Mouse (Mus musculus) natural killer cell, adult 2 months (primary cell): ENCODE measurements around the gene Med12l.
"Not testable (repeated sequence)": the region's sequence is repeated elsewhere in the genome, so short reads cannot be mapped to it uniquely, and the experiment has no call there.

Experiments
- DNase-seq, 2 experiments: peaks; one replicate each; pipeline ENCODE4 v3.0.0; 2022; ENCODE audit warnings: low spot score in 2 of 2

The Med12l gene

GRCm38 (mm10) chr3:59101218-59101986 is 95.8 kb downstream of the Med12l start, which contains the start of gene Gpr171:
Gpr171 (minus strand) TSS chr3:59101821.
- peak; percentile 65 to 66 for DNase-seq

DNA sequence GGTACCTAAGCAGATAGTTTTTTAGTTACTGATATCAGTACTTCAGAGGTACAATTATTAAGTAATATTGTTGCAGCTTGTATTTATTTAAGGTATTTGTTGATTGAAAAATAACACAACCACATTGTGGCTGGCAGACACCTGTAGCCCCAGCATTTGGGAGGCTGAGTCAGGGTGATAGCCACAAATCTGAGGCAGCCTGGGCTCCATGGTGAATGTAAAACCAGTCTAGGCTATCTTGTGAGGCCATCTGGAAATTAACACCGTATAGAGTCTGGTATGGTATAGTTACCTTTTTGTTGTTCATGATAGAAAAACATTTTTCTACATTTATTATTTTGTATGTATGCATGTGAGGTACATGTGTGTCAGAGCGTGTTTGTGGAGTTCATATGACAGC is 96.5 kb downstream of the Med12l start:
- peak; percentile 25 to 35 for DNase-seq

GRCm38 (mm10) chr3:59104462-59104861 is 98.8 kb downstream of the Med12l start:
- no peak for DNase-seq

GRCm38 (mm10) chr3:59107439-59107838 is 101.8 kb downstream of the Med12l start:
- DNase-seq, result no peak

DNA sequence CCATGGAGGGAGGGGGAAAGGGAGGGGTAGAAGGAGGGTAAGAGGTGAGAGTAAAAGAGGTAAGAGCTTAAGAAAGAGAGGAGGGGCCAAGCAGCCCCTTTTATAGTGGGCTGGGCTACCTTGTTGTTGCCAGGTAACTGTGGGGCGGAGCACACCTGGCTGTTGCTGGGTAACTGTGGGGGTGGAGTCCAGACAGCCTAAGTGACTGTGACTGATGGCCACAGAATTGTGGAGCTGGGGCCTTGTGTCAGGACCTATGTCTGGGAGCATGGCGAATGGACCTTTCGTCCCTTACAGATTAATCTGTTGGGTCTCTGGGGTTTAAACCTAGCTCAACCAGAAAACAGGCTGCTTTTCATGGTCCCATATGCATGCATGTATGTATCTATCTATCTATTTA is 104.2 kb downstream of the Med12l start:
- not testable (repeated sequence) for DNase-seq

GRCm38 (mm10) chr3:59111944-59112343 is 106.3 kb downstream of the Med12l start:
- DNase-seq, result no peak

DNA sequence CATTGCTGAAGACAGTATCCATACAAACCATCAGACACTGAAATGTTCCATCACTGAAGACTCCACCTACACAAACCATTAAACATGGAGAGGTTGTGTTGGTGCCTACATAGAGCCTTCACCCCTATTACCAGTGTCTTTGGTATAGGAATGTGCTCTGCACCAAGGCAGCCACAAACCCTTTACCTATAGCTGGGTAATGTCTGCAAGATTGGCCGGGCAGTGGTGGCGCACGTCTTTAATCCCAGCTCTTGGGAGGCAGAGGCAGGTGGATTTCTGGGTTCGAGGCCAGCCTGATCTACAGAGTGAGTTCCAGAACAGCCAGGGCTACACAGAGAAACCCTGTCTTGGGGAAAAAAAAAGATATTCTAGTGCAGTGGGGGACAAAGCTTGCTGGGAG is 107.7 kb downstream of the Med12l start:
- DNase-seq, result not testable (repeated sequence)

DNA sequence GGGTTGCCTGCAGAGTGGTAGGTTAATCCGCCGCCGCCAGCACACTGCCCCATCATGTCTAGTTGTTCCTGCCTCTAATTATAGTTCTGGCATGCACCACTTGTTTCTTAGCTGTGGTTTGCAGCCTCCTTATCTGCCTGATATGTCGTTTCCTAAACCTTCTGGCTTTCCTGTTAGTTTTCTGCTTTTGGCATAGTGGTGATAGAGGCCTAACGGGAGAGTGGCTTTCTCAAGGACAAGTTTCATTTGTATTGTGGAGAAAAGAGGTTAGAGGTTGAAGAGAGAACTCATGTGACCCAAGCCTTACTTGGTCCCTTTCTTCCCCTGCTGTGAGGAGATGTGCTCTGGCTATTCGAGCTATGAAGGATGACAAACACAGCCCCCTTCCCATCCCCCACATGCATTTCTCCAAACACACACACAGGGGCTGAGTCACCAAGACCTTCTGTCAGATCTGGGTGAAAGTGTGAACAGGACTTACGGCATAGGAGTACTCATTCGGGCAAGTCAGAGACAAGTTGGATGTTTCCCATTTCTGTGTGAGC is 108.4 kb downstream of the Med12l start:
- peak; percentile 60 to 64 for DNase-seq

GRCm38 (mm10) chr3:59121067-59121730 is 115.6 kb downstream of the Med12l start:
- DNase-seq, result no peak

GRCm38 (mm10) chr3:59121780-59122449 is 116.3 kb downstream of the Med12l start:
- DNase-seq, result no peak

DNA sequence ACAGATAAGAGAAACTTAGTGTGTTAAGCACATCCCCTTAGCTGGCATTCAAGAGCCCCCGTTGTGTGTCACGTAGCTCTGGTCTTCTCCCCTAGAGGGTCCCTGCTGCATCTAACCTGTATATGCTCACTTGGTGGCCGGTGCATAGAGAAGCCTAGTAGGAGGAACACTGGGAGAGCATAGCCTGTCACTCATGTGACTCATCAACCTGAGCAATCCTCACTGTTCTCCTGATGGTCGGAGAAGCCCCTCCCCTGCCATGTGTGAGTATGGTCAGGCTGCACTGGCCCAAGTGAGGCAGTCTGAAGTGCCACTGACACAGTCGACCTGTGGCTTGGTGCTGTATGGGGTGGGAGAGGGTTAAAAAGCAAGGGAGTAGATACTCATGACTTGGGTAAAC is 119.4 kb downstream of the Med12l start:
- no peak for DNase-seq

DNA sequence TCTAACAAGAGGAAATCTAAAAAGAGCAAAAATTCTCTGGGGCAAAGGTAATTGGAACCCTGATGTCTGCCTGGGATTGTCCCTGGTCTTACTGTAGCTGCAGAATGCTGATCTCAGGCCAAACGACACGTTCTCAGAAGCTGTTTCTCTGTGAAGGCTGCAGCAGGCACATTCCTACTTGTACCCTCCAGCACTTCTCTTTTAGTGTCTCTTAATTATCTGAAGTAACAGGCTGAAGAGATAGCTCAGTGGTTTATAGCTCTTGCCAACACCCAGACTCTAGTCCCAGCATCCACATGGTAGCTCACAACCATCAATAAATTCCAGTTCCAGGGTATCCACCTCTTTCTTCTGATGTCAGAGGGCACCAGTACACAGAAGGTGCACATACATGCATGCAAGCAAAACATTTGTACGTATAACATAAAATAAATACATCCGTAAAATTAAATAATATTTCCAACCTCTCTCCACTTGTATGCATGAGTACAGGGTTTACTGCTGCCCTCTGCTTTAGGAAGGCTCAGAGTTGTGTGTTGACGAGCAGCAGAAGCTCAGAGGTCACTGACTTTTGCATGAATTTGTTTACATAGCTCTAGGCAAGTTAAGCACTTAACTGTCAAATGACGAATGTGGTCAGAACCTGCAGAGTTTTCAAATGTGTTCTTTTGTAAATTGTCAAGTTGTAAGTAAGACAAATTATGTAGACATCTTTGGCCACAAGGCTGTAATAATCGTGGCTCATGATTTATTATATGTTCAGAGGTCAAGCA is 120.3 kb downstream of the Med12l start:
- no peak for DNase-seq

DNA sequence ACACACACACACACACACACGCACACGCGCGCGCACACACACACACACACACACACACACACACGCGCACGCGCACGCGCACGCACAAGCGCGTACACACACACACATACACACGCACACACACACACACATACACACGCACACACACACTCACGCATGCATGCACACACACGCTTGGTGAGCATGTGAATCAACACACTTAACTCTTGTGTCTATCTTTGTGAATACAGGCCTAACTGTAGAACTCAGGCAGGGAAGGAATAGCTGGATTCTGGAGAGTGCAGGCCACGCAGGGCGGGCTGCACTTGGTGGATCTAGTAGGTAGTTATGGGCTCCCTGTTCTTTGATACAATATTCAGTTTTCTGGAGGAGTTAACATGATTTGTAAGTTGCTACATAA is 123.1 kb downstream of the Med12l start:
- no peak for DNase-seq

GRCm38 (mm10) chr3:59129547-59129946 is 123.9 kb downstream of the Med12l start:
- no peak for DNase-seq

- DNase-seq, result peak; percentile 13 to 21
These were observed 124.8 kb downstream of the Med12l start for GRCm38 (mm10) chr3:59130431-59130830.

DNA sequence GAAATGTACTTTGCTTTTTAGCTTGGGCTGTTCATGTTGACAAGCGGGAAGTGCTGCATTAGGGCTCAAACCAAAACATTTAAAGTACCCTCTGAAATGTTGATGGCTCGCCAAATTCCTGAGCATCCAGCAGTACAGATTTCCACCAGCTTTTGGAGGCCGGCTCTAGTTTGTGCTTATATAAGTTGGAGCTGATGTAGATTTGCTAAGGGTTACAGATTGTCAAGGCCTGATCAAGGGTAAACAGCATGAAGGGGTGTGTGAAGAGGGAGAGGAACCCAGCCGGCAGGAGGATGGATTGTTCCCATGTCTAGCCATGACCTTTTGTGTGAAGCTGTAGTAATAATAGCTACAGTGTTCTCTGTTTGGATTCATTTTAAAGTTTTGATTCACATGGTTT is 125.5 kb downstream of the Med12l start:
- no peak for DNase-seq

- no peak for DNase-seq
These were observed 126.3 kb downstream of the Med12l start for GRCm38 (mm10) chr3:59131966-59132365.

DNA sequence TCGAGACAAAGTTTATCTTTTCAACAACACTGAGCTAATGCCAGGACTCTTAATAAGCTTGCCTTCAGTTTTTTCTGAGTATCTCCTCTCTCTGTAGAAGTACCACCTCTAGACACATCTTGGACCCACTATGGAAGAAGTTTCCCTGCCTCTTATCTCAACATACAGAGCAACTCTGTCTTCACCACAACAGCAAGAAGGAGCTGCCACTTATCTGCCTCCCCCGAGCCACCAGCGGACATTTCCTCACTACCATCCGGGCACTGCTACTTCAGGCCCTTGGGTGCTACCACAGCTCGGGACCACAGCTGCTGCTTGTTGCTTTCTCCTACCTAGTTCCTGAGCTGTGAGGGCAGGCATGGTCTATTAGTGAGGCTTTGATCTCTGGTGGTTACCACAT is 127.6 kb downstream of the Med12l start:
- DNase-seq, result peak; percentile 32 to 49

- DNase-seq, result no peak
These were observed 130.5 kb downstream of the Med12l start for GRCm38 (mm10) chr3:59135911-59136653.

DNA sequence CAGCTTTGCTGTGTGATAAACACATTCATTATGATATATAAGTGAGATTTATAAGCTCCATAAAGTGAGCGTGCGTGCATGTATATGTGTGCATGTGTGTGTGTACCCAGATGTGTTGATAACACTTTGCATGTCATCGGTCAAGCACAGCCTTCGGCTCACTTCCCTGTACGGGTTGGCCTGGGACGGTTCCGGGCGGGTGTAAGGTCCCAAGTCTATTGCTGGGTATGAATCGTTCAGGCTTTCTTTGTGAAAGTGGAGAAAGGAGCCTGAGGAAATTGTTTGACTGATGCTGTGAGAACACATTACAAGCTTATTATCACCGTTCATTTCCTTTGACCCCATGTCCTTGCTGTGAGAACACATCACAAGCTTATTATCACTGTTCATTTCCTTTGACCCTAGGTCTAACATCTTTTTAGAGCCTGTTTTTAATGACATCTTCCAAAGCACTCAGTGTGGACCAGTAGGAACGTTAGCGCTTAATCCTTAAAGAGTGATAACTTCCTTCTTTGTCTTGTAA is 133.4 kb downstream of the Med12l start:
- DNase-seq, result no peak

DNA sequence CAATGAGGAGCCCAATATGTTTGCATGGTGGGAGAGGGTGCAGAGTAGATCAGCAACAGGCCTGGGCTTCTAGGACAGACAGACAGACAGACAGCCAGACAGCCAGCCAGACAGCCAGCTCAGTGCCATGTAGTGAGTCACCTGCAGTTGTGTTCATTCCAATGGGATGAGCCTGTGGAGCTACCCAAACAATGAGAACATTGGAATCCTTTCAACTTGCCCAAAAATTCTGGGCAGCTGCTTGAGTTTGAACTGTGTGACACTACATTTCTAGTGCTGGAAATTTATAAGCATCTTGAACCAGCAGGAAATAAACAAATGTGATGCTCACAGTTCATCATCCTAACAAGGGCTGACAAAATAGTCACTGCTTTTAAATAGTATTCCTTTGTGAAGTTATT is 134.0 kb downstream of the Med12l start:
- no peak for DNase-seq
